Mouse (Mus musculus) bone marrow macrophage, adult 2 months (primary cell): ENCODE data around the gene Dlk2.

Source experiments
- CTCF ChIP-seq: IDR thresholded peaks from 2 replicates; pipeline ENCODE4 v1.5.1; 2012; ENCODE audit warnings: low read depth, mild to moderate bottlenecking, low read length, moderate library complexity
- POLR2A ChIP-seq: IDR thresholded peaks from 2 replicates; pipeline ENCODE4 v1.6.1; 2012; ENCODE audit warnings: mild to moderate bottlenecking, low read depth, low read length, borderline replicate concordance

DNA sequence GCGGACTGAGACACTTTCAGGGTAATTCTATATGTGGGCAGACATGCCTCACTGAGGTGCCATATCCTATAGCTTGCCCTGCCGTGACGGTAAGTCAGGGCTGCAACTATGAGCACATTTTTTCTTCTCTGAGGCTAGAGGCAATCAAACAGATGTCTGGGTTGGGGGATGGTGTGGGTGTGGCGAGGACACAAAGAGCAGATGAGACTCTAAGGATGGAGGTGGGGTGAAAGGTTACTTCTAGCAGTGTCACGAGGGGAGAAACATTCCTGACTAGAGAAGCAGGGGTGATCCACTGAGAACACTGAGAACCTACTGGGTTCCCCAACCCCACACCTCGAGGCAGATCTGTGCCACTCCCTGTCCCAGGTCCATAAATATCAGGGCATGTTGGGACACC is 30.2 kb upstream of the Dlk2 start:
- TF ChIP-seq CTCF (no peak), POLR2A (no peak)
